Mouse (Mus musculus) testis, adult 2 months (tissue): ENCODE data around the gene Gm20388. TPM values are rescaled to one million over a fixed set of nuclear protein-coding genes. Genes with fewer than 3 reads are reported as not detected.

Experiments
- H3K27ac ChIP-seq: fragments of 200-500 bp; 2 replicates; pipeline ENCODE4 v1.5.1; 2012; ENCODE audit warnings: low read depth, low read length; ENCODE audit not compliant: control insufficient read depth, insufficient read depth
- H3K27me3 ChIP-seq: fragments of 200-500 bp; 2 replicates; pipeline ENCODE4 v1.6.1; 2012; ENCODE audit warnings: mild to moderate bottlenecking, low read length, moderate library complexity; ENCODE audit not compliant: control insufficient read depth, insufficient read depth
- H3K36me3 ChIP-seq: fragments of 200-500 bp; 2 replicates; pipeline ENCODE4 v1.6.1; 2012; ENCODE audit warnings: mild to moderate bottlenecking, low read length; ENCODE audit not compliant: control insufficient read depth, insufficient read depth
- H3K4me1 ChIP-seq: fragments of 200-500 bp; 2 replicates; pipeline ENCODE4 v1.6.1; 2012; ENCODE audit warnings: low read length; ENCODE audit not compliant: control insufficient read depth, insufficient read depth
- H3K4me3 ChIP-seq: fragments of 200-500 bp; 2 replicates; pipeline ENCODE4 v1.5.1; 2012; ENCODE audit warnings: low read depth, mild to moderate bottlenecking, low read length, moderate library complexity, mixed read lengths; ENCODE audit not compliant: control insufficient read depth
- CTCF ChIP-seq: fragments of 200-500 bp; IDR thresholded peaks from 2 replicates; pipeline ENCODE4 v1.5.1; 2012; ENCODE audit warnings: low read depth, mild to moderate bottlenecking, inconsistent platforms, low read length, moderate library complexity; ENCODE audit not compliant: control insufficient read depth, insufficient read depth, insufficient replicate concordance
- POLR2A ChIP-seq: fragments of 200-500 bp; IDR thresholded peaks from 2 replicates; pipeline ENCODE4 v1.6.1; 2012; ENCODE audit warnings: low read depth, mild to moderate bottlenecking, inconsistent platforms, low read length, moderate library complexity; ENCODE audit not compliant: control insufficient read depth
- polyA plus RNA-seq: library from polyadenylated mRNA; depleted of rRNA; stranded (reverse); fragments of >200 nt; gene quantifications from 2 replicates; pipeline ENCODE4 v1.2.3, GENCODE M21; 2012

The Gm20388 gene
- polyA plus RNA-seq, 1 experiment: 5.6 TPM

- H3K4me1 ChIP-seq: peaks cover 17% of the 10 kb centered on the region
- no peak overlapping the region for H3K27ac ChIP-seq
- no peak for TF ChIP-seq CTCF
- TF ChIP-seq POLR2A: no peak
- no peak overlapping the region for H3K4me3 ChIP-seq
- H3K27me3 ChIP-seq: no peaks in the 10 kb centered on the region
- no peaks in the 10 kb centered on the region for H3K36me3 ChIP-seq
Measured at GRCm38 (mm10) chr8:122461473-122462148, 2551.0 kb downstream of the Gm20388 start.

DNA sequence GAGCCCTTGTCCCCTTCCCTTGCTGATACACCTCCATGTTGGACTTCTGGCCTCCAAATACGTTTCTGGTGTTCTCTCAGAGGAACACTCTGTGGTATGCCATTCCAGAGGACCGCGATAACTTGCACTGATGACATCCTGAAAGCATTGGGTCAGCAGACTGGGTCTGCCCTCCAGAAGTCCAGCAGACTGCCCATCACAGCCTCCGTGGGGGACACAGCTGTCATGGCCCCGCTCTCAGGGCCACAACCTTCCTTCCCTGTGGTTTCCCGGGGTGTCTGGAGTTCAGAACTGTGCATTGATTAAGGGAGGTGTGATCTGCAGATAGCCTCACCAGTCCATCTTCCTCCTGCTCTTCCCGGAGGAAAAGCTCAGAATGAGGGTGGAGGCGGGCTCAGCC lies 2551.9 kb downstream of the Gm20388 start:
- Histone ChIP-seq H3K27ac (no peak overlapping the region), H3K4me1 (peaks cover 17% of the 10 kb centered on the region), H3K36me3 (no peaks in the 10 kb centered on the region), H3K27me3 (no peaks in the 10 kb centered on the region), H3K4me3 (no peak overlapping the region)
- no peak for TF ChIP-seq POLR2A
- no peak for TF ChIP-seq CTCF

GRCm38 (mm10) chr8:122463651-122464640 lies 2553.3 kb downstream of the Gm20388 start:
- Histone ChIP-seq H3K4me3 (no peak overlapping the region), H3K27me3 (no peaks in the 10 kb centered on the region), H3K4me1 (peaks cover 17% of the 10 kb centered on the region), H3K27ac (no peak overlapping the region), H3K36me3 (no peaks in the 10 kb centered on the region; the same call in 1 of the 2 replicates)
- TF ChIP-seq CTCF: no peak

DNA sequence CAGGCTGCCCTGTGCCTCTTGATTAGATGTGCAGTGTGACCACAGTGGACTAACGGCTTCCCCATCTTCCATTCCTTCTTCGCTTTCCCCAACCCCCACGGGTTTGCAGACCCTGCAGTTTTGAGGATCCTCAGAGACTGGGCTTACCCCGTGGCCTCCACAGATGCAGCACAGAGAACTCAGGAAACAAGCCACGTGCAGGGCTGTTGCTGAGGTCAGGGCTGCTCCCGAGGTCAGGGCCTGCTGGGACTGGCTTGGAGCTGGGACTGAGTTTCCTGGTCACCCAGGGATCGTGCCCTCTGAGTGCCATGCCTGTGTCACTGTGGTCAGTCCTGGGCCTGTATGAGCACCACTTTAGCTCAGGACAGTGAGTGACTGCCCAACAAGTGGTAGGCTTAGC lies 2554.3 kb downstream of the Gm20388 start:
- no peaks in the 10 kb centered on the region for H3K27me3 ChIP-seq
- peaks cover 11% of the 10 kb centered on the region for H3K4me1 ChIP-seq
- TF ChIP-seq CTCF: no peak
- no peak for TF ChIP-seq POLR2A
- no peaks in the 10 kb centered on the region; the same call in 1 of the 2 replicates for H3K36me3 ChIP-seq
- no peak overlapping the region for H3K27ac ChIP-seq
- no peak overlapping the region for H3K4me3 ChIP-seq

- Histone ChIP-seq H3K36me3 (no peaks in the 10 kb centered on the region; the same call in 1 of the 2 replicates), H3K27ac (no peak overlapping the region), H3K4me3 (no peak overlapping the region), H3K4me1 (no peaks in the 10 kb centered on the region), H3K27me3 (no peaks in the 10 kb centered on the region)
- TF ChIP-seq POLR2A: no peak
- no peak for TF ChIP-seq CTCF
Measured at GRCm38 (mm10) chr8:122467816-122468215, 2557.2 kb downstream of the Gm20388 start.

DNA sequence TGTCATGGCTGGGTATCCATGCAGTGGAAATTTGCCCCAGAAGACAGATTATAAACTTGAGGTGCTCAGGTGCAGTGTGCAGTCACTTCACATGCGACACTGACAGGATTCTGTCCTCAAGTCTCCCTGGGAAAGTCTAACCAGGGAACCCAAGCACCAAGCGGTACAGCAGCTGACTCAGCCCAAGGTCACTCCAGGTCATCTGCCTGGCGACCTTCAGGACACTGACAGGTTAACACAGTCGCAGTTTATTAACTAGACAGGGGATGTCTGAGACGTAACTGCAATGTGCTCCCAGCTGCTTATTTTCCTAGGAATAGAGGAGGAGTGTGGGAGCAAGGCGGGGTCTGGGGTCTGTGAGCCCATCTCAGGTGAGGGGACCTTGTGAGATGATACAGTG lies 2558.8 kb downstream of the Gm20388 start:
- Histone ChIP-seq H3K36me3 (no peaks in the 10 kb centered on the region; the same call in none of the 2 replicates), H3K4me3 (no peak overlapping the region), H3K27ac (no peak overlapping the region), H3K27me3 (no peaks in the 10 kb centered on the region), H3K4me1 (peaks cover 4% of the 10 kb centered on the region)
- TF ChIP-seq POLR2A (no peak), CTCF (no peak)

DNA sequence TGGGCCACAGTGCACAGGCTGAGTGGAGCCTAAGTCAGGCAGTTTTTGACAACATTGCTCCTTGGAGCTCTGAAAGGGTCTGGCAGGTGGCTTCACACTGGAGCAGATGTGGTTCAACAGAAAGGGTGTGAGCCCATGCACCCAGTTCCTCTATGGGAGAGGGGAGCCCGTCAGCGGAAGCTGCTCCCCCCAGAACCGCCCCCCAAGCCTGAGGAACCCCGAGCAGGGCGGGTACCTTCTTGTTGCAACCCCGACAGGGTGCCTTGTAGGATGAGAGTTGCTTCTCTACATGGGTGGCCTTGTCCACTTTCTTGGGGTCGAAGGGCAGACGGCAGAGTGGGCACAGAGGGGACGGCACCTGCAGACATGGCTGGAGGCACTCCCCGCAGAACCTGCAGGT lies 2559.3 kb downstream of the Gm20388 start:
- Histone ChIP-seq H3K36me3 (no peaks in the 10 kb centered on the region; the same call in none of the 2 replicates), H3K4me3 (no peak overlapping the region)
- no peak for TF ChIP-seq CTCF

More for the DNA sequence above, 2559.3 kb downstream of the Gm20388 start:
- peaks cover 6% of the 10 kb centered on the region for H3K4me1 ChIP-seq
- H3K27me3 ChIP-seq: no peaks in the 10 kb centered on the region
- H3K27ac ChIP-seq: no peak overlapping the region
